Mouse (Mus musculus) ES-E14 (cell line): ENCODE results near the gene Mrps22.

Experiments
- CHD2 ChIP-seq: IDR thresholded peaks from 2 replicates; pipeline ENCODE4 v1.6.1; 2014; ENCODE audit warnings: mild to moderate bottlenecking, low read depth, low read length, inconsistent platforms
- ZC3H11A ChIP-seq: IDR thresholded peaks from 2 replicates; pipeline ENCODE4 v1.6.1; 2012; ENCODE audit warnings: low read depth, mild to moderate bottlenecking, inconsistent platforms, low read length, borderline replicate concordance
- ZNF384 ChIP-seq: IDR thresholded peaks from 2 replicates; pipeline ENCODE4 v1.6.1; 2012; ENCODE audit warnings: low read depth, low read length, inconsistent platforms

DNA sequence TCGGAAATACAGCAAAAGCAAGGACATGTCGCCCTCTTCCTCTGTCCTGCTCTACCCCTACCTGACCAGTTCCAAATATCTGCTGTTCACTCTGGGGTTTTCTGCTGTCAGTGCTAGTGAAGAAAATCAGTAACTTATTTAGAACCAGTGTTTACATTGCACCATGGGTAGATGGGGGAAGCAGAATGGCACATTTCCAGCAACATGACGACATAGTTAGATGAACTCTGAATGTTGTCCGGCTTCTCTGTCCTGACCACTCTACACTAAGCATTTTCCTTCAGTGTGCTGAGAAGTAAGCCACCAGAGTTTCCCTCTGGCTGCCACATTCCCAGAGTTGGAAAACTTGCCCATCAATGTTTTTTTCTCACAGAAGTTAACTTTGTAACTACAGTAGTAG, 17.6 kb downstream of the Mrps22 start:
- TF ChIP-seq ZC3H11A (no peak), ZNF384 (no peak), CHD2 (no peak)
